13 mouse cellular contexts compared by ENCODE assay signal in the genomic region with DNA sequence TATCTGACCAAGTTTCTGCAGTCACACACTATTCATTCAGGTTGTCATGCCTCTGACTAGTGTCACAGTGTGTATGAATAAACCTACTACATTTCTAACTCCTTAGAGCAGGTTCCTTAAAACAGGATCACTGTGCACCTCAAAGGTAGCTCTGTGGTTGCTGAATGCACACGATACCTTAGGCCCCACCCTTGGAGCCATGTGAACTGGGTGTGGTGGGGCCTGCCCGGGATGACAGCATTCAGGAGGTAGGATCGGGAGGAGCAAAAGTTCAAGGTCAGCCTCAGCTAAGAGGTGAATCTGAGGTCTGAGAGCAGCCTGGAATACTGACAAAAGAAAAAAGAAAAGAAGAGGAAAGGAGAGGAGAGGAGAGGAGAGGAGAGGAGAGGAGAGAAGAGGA.
"Had no signal": no experiment of that assay in that cellular context is flagged by ENCODE, and none has a peak within 500 bp of the region (broad histone marks: within the 10 kb centered on the region; RNA-seq: fewer than 3 reads in every experiment).

No protein-coding gene starts in this region.

- H3K4me1 ChIP-seq: midbrain, embryonic 13.5 days; midbrain, embryonic 15.5 days; neural tube, embryonic 12.5 days; stomach, embryonic 15.5 days had no signal

- H3K27me3 ChIP-seq: midbrain, embryonic 13.5 days; midbrain, embryonic 15.5 days; neural tube, embryonic 12.5 days; stomach, embryonic 15.5 days had no signal

- H3K27ac ChIP-seq: midbrain, embryonic 13.5 days; midbrain, embryonic 15.5 days; neural tube, embryonic 12.5 days; stomach, embryonic 15.5 days had no signal

- H3K36me3 ChIP-seq: midbrain, embryonic 13.5 days; midbrain, embryonic 15.5 days; neural tube, embryonic 12.5 days; stomach, embryonic 15.5 days had no signal

- DNase-seq: lung, adult 18-20 months; lung, embryonic 14.5 days; lung, postnatal 10 days; lung, postnatal 4 days; right cerebral cortex, postnatal 14 days; thymus, adult 18-20 months; thymus, postnatal 14 days; thymus, postnatal 36 days had no signal

- H3K4me3 ChIP-seq: midbrain, embryonic 13.5 days; midbrain, embryonic 15.5 days; neural tube, embryonic 12.5 days; stomach, embryonic 15.5 days had no signal

- H3K4me2 ChIP-seq: lung, embryonic 14.5 days; midbrain, embryonic 11.5 days; midbrain, embryonic 13.5 days; midbrain, embryonic 15.5 days; neural tube, embryonic 12.5 days; stomach, embryonic 15.5 days had no signal

- H3K9me3 ChIP-seq: midbrain, embryonic 13.5 days; midbrain, embryonic 15.5 days; neural tube, embryonic 12.5 days; stomach, embryonic 15.5 days had no signal

- H3K9ac ChIP-seq: lung, embryonic 14.5 days; midbrain, embryonic 13.5 days; midbrain, embryonic 15.5 days; neural tube, embryonic 12.5 days; stomach, embryonic 15.5 days had no signal

- ATAC-seq: midbrain, embryonic 13.5 days; midbrain, embryonic 15.5 days had no signal
